Mouse (Mus musculus) right cerebral cortex, postnatal 4 days (tissue): Measurements from ENCODE around the gene Scaf1.

Experiments
- DNase-seq: peaks from one replicate; pipeline ENCODE4 v3.0.0-alpha.2; 2022

Gene Scaf1

DNA sequence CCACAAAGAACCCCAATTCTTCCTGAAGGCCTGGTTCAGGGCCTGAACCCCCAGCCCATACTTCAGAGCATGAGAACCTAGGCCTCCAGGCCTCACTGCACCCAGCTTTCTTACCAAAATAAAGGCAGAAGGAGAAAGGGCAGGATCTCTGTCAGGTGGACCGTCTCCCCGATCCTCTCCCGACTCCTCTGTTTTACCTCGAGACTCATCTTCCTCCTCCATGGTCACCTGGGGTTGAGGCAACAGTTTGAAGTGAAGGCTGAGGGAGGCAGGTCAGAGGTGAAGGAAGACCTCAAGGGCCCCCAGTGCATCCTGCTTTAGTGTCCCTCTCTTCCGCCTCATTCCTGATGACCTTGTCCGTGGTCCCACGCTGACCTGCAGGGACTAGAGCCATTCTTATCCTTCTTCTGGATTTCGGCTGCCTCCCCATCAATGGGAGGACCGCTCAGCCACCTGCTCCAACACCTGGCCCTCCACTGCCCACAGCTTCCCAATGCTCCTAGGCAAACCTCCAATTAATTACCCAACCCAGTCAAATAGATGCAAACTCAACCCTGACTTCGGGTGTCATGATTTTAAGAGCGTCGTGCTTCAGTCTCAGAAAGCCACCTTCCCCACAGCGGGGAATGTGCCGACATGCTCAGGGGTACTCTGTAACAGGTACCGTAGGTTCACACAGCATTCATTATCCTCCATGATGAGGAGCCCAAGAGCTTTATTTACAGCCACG, 2.6 kb downstream of the Scaf1 start:
- DNase-seq: no peak

DNA sequence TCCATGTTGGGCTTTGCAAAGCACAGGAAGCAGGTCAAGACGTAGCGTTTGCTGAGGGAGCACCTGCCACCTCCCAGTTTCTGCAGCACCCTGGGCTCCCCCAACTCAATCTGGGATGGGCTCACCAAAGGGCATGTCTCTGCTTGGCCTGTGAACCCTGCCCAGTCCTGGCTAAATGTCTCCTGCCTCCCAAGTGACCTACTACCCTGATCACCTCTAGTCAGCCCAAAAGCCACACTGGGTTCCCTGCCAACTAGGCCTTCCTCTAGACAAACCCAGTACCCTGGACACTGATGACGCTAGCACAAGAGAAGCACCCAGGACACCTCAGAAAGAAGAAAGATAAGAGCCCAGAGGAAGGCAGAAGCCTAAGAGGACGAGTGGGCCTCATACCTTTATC, 3.3 kb downstream of the Scaf1 start:
- DNase-seq: no peak

DNA sequence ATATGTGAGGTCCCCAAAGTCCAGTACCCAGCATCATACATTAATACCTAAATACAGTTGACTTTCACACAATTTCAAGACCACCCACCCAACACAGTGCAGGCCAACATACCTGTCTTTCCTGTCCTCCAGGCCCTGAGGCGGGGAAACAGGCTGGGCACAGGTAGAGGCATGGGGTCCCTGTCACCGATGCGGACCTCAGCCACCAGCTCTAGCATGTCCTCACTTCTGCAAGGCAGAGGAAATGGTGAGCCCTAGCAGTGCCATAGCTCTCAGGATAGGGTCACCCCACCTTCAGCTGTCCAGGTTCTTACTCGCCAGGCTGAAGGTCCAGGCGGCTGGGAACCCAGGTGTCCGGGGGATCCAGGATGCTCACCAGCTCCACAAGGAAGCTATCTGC, 4.2 kb downstream of the Scaf1 start:
- no peak for DNase-seq

DNA sequence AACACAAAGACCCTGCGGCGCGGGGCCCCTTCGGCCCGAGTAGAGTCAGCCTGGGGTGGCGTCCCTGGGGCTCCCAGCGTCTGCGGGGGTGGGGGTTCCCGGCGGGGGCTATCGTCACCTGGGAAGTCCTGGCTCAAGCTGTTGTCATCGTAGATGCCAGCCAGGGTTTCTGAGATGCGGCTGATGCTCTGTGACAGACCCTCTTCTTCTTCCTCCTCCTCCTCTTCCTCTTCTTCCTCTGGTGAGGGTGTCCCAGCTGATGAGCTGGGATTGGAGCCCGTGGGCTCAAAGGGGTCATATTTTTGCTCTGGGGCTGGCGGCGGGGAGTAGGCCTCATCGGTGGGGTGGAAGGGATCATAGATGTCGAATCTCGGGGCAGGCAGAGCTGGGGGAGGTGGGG, 7.8 kb downstream of the Scaf1 start:
- DNase-seq: no peak

DNA sequence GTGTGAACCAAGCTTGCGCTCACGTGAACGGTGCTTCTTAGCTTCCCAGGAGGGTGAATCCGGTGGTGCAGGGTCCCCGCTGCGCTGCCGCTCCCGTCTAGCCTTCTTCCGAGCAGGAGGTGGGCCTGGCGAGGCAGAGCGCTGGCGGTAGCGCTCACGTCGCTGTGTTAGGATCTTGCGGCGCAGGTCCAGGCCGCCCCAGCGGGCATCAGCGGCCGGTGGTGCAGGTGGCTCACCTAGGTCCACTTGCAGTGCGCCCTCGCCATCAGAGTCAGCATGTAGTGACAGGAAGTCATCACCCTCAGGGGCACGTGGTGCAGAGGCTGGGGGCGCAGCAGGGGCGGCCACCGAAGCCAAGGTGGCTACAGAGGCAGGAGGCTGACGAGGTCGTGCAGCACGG, 8.3 kb downstream of the Scaf1 start:
- no peak for DNase-seq

DNA sequence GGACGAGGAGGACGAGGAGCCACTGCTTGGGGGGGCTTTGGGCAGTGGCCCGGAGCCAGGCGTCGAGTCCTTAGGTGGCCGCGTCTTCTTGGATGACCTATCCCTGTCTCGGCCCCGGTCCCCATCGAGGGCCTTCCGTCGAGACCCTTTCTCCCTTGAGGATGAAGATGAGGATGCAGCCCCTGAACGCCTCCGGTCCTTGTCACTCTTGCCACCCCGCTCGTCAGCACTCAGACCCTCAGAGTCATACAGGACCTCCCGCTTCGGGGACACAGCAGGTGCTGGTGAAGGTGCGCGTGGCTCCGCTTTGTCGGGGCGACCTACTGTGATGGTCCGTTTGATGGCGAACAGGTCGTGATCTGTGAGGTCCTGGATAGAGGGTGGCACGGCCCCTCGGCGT, 9.0 kb downstream of the Scaf1 start:
- DNase-seq: no peak

DNA sequence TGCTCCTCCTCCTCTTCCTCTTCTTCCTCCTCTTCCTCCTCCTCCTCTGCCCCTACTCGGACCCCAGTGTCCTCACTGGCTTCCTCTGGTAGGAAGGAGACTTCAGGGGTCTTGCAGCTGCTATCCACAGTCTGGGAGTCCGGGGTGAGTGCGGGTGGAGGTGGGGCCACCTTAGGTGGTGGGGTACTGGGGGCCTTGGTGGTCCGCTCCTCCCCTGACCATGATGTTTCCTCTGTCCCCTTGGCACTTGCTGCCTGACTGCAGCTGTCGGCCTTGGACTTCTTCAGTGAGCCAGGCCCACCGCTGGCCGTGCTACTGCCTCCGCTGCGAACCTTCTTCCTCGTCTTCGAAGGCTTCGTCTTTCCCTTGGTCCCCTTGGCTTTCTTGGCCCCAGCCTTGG, 9.7 kb downstream of the Scaf1 start:
- DNase-seq: no peak

DNA sequence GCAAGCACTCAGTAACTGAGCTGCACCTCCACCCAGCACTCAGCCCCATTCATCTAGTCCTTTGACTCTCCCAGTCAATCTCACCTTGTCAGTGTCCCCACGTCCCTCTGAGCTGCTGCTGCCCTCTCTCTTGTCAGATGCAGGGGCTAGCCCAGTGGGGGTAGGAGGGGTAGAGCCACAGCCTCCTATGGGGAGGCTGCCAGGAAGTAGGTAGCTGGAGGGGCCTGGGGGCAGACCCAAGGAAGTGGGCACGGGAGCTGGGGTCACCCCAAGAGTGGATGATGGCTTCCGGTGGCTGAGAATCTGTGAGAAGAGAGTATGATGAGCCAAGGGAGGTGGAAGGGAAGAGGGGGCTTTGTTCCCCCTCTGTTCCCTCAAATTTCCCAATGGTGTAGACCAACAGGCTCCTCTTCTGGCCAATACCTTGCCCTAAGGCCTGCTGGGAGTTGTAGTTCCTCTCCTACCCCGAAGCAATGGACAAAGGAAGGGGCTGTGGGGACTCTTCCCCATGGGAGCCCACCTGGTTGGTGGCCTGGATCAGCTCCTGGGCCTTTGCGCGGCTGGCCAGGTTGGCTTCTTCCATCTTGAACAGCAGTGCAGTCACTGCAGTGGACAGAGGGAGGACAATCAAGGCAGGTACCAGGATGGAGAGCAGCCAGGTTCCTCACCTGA, 10.7 kb downstream of the Scaf1 start:
- DNase-seq: no peak

DNA sequence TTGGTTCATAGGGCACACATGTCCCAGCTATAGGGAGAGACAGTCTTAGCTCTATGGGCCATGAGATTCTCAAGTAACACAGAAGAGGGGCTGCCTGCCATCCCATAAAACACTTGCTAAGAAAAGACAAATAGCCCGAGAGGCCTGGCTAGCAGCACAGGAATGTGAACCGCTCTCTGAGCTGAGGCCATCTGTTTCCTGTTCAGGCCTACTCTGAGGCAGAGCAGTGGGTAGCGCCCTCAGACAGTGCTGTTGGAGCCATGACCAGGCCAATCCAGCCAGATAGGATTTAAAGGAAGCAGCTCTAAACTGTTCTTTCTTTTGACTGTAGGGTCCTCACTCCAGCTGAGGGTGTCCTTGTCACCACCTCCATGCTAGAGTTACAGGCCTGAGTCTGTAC, 11.6 kb downstream of the Scaf1 start:
- no peak for DNase-seq

DNA sequence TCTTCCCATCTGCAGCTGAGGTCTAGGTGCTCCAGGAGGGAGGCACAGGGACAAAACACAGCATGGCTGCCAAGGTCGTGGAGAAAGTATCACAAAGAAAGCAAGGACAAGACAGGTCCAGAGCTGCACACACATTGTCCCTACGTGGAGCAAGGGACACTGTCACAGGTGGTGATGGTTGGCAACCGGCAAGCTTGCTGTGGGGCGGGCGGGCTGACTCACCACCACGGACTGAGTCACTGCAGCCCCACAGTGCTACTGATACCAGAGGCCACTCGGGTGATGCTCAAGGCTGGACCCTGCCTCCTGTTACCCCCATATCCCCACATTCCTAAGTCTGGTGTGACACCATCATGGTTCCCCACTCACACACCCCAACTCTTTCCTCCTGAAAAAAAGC, 13.7 kb downstream of the Scaf1 start:
- DNase-seq: no peak

DNA sequence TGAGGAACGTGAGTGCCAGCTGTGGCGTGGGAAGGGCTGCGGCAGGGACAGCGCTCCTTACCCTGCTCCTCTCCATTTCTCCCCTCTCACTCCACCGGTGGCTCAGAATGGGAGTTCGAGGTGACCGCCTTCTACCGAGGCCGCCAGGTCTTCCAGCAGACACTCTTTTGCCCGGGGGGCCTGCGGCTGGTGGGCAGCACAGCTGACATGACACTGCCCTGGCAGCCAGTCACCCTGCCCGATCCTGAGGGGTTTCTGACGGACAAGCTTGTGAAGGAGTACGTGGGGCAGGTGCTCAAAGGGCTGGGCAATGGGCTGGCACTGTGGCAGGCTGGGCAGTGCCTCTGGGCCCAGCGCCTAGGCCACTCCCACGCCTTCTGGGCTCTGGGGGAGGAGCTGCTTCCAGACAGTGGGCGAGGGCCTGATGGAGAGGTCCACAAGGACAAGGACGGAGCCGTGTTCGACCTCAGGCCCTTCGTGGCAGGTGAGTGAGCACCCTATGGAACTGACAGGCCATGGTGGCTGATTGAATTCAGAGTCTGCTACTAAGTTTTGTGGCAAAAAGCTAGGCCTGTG, 15.5 kb downstream of the Scaf1 start:
- DNase-seq: no peak

DNA sequence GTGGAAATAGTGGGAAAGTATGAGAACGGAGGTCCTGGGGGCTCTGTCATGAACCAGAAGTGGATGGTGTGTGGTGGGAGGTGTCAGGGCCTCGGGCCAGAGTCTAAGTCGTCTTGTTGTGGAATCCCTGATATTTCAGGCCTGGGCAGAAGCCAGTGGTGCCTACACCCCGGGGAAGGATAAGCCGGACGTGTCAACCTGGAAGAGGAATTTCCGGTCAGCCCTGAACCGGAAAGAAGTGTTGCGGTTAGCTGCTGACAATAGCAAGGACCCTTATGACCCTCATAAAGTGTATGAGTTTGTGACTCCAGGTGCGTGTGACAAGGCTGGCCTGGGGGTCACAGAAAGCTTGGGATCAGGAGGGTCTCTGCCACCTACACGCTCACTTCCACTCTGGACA, 16.4 kb downstream of the Scaf1 start:
- DNase-seq: no peak

DNA sequence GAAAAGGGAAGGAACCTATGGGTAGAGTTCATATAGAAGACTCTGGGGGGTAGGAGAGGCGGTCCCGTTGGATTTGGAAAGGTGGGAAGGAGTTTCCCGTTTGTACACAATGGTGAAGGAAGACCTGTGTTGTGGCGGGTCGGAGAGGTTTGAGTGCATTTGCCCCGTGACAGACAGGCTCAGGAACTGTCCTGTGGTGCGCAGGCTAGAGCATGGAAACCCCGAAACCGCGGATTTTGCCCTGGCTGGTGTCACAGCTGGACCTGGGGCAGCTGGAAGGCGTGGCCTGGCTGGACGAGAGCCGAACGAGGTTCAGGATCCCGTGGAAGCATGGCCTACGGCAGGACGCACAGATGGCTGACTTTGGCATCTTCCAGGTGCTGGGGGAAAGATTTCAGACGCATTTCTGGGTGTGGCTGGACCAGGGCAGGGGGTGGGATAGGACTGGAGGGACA, 17.6 kb downstream of the Scaf1 start, which contains the start of gene Bcl2l12:
Gene Bcl2l12, minus strand, starts transcription at position 212 of the 455 bp plus-strand sequence.
- no peak for DNase-seq

DNA sequence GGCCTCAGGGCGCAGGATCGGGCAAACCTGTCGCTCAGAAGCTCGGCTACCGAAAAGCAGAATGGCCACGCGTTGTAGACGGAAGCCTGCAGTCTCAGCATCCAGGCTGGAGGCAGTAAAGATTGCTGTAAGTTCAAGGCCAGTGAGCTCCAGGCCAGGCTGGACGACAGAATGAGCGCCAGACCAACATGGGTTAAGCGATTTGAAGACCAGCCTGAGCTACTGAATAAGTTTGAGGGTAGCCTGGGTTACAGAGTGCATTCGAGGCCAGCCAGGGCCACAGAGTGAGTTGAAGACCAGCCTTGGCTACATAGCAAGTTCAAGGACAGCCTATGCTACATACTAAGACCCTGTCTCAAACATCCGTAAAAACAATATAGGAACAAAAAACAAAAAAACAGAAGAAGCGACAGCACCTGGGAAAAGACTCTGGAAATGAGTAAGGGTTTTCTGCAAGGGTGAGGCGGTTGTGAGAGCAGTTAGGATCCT, 18.2 kb downstream of the Scaf1 start:
- DNase-seq: no peak

DNA sequence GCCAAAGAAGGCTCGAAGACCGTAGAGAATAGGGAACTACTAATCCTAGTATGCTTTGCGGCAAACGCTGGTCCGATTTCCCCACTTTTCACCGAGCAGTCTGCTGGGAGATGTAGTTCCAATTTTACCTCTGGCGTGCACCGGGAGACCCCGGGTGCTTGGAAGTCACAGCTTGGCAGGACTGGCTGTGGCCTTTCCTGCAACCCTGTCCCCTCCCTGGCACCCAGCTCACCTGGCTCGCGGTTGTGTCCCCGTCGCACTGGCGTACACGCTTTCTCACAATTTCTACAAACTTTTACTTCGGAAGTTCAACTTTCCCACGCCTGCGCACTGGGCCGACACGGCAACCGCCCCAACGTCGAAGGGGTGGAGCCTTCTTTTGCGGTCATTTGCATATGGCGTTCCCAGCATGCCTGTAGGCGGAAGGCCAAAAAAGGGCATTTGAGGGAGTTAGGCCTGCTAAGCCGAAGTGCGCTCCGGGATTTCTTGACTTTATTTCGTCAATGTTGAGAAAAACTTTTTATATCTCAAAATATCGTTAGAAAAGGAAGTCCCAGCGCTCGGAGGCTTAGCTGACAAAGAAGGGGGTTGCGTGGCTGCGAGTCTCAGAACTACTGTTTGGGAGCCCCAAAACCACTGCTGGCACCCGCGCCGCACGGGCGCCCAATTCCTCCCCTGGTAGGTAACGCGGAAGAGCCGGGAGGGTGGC, 18.8 kb downstream of the Scaf1 start, which contains the start of gene Irf3:
Gene Irf3, plus strand, starts transcription at position 418 of the 709 bp plus-strand sequence.
- peak; percentile 94 for DNase-seq

DNA sequence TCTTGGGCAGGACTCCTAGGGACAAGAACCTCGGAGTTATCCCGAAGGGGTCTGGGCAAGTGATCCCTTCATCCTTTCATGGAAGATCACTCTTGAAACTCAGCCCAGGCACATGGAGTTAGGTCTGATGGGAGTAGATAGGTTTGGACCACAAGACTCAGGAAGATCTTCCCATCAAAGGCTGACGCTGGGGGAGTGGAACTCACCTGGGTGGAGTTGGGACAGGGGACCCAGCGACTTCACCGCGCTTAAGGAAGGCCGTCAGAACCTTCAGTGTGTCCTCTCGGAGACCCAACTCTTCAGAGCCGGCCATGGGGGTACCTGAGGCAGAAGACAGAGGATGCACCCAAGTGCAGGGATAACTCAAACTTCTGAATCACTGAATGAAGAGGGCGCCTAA, 19.5 kb downstream of the Scaf1 start:
- no peak for DNase-seq

DNA sequence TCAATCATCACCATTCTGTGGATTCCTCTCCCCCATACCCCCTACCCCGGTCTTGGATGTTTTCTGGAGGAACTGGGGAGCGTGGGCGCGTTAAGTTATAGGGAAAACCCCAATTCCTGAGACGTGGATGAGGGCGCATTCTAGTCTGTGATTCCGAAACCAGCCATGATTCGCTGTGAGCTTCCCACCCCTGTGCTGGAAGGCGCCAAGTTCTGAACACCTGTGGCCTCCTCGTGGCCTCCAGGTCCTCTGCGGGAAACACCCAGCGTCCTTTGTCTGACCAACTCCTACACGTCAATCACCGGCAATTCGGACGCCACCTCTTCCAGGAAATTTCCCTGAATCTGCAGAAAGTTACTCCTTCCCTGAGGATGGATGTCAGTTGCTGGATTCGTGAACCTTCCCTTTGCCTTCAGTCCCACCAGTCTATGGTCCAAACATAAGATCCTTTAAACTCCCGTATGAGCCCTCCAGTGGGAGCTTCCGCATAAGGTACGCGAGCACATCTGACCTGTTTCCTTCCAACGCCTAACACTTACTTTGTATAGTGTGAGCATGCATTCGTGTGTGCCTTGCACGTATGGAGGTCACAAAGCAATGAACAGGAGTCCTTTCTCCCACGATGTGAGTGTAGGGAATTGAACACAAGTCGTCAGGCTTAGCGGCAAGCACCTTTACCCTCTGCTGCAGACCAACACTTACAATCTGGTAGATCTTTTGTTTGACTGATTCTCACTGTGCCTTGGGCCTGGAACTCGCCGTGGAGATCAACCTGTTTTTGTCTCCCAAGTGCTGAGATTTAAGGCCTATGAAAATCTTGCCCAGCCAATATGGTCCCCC, 29.1 kb downstream of the Scaf1 start:
- DNase-seq: no peak

DNA sequence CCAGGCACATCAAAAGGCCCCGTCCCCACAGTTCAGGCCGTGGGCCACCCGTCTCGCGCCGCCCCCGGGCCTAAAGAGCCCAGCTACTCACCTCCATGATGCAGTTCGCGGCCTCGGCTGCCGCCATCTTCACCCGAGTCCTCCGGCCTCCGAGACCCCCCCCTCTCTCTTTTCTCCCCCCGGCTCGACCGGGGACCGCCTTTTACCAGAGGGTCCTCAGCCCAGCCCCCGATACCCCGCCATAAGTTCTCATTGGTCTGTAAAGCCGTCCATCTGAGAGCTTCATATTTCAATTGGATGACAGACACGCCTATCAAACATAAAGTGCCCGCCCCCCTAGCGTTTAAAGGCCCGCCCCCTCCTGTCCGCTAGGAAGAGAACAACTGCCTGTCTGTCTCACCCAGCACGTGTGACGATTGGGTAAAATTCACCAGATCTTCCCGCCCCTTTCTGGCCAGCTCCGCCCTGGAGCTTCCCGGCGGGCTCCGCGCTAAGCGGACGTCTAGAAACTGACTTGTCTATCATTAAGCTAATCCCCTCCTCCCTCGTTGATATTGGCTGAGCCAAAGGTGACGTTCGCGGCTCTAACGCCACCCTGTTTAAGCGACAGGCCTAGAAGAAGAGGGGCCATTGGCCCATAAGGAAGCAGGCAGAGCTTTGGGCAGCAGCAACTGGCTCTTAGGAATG, 29.8 kb downstream of the Scaf1 start, which contains the start of gene Prmt1:
Gene Prmt1, minus strand, starts transcription at position 377 of the 687 bp plus-strand sequence.
- DNase-seq: peak; percentile 87

DNA sequence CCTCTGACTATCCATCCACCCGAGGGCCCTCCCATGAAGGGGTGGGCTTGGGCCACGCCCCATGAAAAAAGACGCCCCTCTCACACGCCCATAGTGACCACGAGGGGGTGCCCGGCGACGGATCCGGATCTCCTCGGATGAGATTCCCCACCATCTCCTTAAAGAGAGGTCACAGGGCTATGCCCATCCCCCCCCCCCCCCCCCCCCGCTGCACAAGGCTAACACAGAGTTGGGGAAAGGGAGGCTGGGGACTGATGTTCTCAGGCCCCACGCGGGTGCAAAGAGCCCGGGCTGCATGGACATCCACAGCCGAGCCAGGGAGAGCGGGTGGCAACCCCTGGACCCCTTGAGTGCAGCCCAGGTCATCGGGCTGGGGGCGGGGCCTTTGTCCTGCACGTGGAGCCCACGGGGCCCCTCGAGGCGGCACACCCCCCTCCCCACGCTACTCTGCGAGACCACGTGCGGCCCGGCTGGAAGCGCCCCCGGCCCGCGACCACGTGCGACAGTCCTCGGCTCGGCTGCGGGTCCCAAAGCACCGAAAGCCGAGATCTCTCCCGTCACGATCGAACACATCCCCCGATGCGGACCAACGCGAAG, 30.5 kb downstream of the Scaf1 start:
- peak; percentile 71 for DNase-seq

DNA sequence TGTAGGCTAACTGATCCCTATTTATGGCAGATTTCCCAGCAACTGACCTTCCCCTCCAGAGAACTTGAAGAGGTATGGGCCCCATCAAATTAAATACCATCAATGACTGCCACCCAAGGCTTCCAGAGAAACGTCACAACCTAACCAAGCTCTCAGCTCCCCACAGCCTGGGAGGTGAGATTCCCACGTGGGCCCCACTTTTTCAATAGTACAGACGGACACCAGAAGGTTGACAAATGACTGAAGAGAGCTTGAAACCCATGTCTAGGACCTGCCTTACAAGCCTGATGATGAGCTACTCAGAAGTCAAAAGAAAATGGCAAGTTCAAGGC, 31.4 kb downstream of the Scaf1 start:
- no peak for DNase-seq
